Mouse (Mus musculus) yolk sac, embryonic 10.5 days (tissue): ENCODE measurements around the gene Emb.

ENCODE experiments used
- DNase-seq: peaks from one replicate; pipeline ENCODE4 v3.0.0-alpha.2; 2017; ENCODE audit warnings: low spot score

The Emb gene

DNA sequence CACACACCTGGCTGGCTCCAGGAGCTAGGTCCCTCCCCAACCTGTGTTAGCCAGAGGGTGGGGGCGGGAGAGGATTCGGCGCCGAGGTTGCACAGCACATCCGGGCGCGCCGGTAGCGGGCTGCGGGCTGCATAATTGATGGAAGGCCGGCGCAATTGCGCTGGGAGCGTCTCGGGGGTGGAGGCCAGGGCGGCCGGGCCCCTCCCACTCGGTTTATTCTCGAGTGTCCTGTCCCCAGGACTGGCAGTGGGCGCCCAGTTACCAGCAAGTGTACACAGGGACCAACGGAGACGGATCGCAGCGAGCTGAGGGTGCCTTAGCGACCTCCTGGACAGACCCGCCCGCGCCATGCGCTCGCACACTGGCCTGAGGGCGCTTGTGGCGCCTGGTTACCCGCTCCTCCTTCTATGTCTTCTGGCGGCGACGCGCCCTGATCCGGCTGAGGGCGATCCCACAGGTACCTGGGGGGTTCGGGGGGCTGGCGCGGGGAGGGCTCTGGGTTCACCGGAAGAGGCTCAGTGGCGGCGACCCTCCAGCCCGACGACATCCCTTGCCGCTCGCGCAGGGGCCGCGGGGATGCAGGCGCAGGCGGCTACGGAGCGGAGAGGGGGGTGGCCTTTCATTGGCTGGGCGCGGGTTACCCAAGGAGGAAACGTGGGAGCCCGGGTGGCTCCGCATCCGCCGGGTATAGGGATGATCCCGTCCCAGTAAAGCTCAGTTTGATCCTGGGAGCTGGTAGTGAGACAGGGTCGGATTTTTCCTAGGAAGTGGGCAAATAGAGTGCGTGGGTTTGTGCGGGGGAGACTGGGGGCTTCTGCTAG, 12.4 kb downstream of the Emb start, which contains the start of gene Gm17509:
Gene Gm17509 (minus strand): TSS at position 575 of the 821 bp plus-strand sequence.
- DNase-seq, result peak; percentile 69

DNA sequence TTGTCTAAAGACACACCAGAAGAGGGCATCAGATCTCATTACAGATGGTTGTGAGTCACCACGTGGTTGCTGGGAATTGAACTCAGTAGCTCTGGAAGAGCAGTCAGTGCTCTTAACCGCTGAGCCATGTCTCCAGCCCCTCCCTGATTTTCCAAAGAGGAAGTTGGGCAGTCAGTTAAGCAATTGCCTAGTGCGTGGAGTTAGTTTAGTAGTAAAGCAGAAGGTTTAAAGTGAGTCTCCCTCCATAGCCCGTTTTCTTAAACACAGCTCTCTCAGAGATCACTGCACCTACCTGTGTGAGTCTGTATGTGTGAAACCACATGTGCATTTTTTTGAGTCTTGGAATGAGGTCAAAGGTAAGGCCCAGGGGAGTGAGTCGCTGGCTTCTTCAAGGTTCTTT, 14.8 kb downstream of the Emb start:
- DNase-seq, result no peak

DNA sequence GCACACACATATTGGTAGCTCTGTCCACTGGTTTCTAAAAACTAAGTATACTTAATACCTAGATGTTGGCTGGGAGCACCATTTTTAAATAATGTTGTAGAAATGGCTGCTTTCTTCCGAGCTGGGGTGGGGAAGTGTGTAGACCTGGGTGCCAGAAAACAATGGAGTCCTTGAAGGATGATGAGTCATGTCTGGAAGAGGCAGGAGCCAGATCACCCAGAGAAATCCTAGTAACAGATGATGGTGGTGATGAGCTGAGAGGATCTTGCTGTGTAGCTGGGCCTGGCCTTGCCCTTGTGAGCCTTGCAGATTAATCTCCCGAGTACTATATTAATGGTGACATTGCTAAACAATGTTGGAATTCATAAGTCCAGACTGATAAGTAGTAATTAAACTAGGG, 16.6 kb downstream of the Emb start:
- DNase-seq, result no peak

DNA sequence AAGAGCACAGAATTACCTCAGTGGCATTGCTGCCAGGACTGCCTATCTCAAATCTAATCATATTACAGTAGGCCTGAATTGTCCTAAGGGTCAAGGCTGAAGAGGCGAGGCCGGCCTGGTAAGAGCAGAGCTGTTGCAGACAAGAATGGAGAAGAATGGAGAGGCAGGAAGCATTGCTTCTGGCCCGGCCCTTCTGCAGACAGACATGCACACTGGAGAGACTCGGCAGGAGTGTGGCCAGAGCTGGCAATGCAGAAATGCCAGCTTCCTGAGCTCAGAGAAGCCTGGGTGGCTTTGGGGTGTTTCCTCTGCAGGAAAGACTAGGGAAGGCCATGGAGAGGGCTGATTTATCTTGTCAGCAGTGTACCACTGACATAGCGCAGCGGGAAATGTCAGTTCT, 17.2 kb downstream of the Emb start:
- DNase-seq, result no peak

DNA sequence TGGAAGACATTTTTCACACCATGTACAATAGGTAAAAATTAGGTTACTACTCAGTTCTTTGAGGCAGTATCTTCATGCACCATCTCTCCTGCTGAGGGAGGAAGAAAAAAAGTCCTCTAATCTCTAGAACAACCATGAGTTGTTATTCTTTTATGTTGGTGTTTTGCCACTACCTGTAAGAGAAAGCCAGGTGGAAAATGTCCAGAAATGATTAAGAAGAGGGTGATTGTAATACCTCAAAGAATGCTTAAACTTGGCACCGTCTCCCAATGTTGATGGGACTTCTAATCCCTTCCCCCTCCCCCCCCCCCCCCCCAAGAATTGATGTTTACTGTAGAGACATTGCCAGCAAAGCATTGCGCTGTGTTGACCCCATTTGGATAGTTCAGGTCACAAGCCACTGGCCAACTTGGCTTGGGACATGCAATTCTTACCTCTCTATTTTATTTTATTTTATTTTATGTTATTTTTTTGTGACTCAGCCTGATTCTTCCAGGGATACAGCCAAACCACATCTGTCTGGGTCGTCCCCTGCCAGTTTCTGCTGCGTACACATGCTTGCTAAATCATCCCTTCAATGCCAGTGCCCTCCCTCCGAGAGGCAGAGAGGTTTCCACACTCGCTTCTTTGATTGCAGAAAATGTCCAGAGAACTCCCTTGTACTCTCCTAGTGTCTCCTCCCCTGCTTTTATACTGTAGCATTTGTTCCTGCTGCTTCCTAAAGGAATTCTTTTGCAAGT, 22.2 kb downstream of the Emb start:
- no peak for DNase-seq

DNA sequence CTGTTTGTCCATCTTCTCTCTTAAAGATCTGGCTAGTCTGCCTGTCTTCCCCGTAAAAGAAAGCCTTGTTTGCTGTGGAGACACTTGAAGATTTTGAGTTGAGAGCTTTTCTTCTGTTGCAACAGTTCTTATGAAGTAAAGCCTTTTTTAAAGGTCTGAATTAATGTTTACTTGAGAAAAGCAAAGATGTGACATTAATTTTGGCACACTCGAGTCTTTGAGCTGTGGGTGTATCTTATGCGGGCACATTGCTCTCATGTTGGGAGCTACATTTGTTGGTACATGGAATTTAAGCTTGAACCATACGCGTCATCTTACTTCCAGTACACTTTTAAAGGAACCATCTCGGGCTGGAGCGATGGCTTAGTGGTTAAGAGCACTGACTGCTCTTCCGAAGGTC, 25.5 kb downstream of the Emb start:
- no peak for DNase-seq

DNA sequence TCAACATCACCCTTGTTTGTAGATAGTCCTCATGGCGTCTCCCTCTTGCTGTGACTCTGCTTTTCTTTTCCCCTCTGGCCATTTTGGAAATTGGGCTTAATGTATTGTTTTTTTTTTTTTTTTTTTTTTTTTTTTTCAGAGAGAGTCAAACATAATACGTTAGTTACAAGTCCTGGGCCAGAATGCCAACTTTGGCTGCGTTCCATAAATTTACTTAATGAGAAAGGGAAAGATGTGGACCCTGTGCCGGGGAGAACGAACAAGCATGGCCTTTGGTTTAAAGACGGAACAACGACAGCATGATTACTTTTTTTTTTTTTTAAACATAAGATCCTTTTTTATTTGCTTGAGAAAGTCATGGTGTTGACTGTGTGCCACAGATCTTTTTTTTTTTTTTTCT, 26.1 kb downstream of the Emb start:
- DNase-seq, result no peak

DNA sequence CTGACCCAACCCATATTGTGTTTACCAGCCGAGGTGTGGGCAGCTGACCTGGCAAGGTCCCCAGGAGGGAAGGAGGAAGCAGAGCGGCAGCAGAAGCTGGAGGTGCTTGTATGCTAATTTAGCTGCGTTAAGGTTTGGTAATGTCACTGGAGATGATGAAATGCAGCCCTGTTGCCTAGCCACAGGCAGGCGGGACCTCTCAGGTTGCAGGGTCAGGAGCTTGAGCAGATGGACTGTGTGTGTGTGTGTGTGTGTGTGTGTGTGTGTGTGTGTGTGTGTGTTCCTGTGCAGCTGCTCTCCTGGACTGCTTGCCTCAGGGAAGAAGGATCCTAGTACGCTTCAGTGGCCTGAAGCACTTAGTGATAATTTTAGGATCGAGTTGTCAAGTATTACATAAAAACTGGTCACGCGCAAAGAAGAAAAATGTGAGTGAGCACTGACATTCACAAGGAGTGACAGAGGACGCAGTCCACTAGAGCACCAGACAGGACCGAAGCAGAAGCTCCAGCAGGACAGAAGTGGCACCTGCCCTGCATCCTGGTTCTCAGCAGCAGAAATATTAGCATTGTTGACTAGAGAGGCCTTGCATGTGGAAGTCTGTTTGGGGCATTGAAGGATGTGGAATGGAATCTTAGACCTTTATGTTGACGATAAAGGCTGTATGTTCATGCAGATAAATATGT, 27.3 kb downstream of the Emb start:
- DNase-seq, result peak; percentile 68

DNA sequence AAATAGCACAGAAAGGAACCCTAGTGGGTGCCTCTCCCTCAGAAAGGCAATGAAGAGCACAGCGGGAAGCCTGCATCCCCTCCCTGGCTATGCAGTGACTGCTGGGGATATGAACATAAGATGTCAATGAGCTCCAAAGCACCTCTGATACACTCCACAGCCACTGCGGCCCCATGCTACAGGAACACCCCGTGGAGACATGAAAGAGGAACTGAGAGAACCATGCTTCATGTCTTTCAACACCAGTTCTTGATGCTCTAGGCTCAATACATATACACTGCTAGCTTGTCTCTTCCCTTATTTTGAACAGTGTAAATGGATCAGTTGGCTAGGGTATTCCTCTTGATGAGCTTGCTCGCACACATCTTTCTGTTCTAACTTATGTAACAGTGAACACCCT, 28.8 kb downstream of the Emb start:
- no peak for DNase-seq

DNA sequence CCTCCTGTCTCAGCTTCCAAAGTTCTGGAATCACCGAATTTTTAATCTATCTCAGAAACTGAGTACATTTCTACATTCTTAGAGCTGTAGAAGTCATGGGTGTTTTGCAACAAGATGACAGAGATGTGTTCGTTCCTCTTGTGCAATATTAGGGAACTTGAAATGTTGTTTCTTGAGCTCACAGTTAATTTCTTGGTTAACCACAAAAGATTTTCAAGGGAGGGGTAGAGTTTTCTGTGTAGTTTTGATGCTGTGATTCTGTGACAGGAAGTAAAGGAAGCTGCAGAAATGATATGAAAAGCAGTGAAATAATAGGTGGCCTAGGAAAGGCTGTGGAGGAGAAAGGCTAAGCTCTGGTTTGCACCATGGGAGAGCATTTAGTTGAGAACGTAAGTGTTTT, 33.7 kb downstream of the Emb start:
- no peak for DNase-seq

DNA sequence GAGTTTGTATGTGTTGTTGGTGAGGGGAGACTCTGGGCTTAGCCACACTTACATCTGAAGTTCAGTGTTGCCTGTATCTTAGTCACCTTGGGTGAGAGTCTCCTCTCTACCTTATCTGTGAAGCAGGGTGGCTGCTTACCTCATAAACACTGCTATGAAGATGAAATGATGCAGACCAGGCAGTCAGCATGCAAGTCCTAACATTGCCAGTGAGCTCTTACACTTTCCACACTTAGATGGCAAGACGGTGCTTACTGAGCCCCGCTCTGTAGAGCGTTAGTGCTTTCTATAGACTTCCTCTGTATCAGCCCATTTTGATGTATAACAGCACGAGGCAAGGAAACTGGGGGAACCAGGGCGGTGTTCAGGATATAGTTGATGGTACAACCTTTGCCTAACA, 34.3 kb downstream of the Emb start:
- no peak for DNase-seq

DNA sequence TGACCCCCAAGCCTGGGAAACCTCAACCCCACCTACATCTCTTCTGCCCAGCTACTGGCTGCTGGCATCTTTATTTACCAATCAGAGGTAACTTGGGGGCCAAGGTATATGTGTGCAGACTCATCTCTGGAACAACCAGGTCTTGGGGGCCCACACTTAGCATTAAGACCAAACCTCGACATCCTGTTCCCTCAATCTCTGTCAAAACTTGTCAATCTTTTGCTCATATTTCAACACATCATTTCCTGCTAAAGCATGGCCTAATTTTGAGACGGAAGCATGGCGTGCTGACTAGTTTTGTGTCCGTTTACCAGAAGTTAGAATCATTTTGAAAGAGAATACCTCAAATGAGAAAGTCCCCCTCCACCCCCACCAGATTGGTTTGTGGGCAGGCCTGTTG, 52.4 kb downstream of the Emb start:
- no peak for DNase-seq

DNA sequence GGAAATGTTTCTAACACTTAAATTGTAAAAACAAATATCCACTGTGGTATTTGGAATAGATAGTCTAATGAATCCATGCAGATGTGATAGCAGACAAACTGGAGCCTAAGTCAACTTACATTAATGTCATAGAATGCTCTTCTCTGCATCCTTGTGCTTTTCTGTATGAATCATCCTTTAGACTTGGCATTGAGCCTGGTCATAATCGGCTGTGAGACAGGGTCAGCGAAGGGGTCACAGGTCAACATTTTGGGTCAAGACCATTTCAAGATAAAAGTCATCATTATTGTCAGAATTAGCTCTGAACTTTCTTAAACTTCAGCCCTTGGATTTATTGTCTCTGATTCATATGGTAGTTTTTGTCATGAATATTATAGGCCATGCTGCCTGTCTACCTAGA, 57.8 kb downstream of the Emb start:
- DNase-seq, result no peak

DNA sequence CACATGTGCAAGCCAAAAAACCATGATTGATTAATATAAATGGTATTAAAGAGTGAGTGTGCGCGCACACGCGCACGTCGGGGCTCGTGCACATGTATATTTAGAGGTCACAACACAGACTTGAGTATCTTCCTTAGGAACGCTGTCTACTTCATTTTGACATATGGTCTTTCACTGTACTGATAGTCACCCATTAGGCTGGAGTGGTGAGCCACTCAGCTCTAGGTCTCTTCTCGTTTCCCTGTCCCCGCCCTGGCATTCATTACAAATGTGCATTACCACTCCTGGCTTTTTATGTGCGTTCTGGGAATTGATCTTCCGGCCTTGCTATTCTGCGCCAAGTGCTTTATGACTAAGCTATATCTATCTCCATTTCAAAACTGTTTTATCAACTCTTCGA, 59.6 kb downstream of the Emb start:
- no peak for DNase-seq

DNA sequence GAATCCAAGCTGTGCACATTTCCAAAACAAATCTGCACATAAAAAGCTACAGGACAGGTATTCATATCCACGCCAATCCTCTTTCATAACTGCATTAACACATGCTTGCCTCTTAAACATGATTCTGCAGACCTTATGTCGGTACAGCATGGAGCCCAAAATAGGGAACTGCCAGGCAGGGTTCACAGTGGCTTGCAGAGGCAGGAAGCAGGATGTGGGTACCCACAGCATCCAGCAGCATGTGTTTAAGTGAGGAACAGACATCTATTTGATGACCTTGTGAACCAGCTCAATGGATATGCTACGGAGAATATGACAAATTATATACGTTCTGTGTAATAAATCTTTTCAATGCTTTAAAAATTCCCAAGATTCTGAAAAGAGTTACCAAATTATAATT, 75.7 kb downstream of the Emb start:
- DNase-seq, result no peak

DNA sequence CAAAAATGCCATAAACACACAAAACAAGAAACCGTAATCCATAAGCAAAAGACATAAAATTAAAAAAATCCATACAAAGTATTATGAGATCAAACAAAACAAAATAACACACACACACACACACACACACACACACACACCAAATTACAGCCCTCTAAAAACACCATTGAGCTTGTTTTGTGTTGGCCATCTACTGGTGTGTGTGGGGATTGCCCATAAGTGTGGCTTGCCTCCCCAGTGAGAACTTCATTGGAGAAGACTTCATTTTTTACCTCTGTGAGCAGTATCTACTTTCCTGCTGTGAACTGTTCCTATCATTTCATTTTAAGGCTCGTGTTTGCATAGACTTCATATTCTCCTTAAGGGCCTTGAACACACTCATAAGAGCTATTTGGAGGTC, 78.6 kb downstream of the Emb start:
- no peak for DNase-seq

DNA sequence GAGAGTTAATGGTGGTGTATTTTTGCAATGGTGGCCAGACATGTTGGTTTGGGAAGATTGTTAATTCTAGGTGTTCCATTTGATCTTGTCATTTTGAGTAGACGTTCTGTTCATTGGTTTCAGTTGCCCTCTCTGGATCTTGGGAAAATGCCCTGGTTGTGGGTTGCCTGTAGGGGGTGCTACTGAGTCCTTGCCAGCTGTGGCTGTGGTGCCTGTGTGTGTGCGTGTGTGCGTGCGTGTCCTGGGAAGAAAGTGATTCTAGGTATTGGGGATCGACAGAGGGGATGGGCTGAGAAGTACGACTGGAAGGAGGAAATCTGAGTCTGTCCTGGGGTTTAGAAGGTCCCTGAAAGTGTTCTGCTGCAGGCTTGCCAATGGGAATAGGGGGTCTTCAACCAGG, 79.1 kb downstream of the Emb start:
- DNase-seq, result no peak

DNA sequence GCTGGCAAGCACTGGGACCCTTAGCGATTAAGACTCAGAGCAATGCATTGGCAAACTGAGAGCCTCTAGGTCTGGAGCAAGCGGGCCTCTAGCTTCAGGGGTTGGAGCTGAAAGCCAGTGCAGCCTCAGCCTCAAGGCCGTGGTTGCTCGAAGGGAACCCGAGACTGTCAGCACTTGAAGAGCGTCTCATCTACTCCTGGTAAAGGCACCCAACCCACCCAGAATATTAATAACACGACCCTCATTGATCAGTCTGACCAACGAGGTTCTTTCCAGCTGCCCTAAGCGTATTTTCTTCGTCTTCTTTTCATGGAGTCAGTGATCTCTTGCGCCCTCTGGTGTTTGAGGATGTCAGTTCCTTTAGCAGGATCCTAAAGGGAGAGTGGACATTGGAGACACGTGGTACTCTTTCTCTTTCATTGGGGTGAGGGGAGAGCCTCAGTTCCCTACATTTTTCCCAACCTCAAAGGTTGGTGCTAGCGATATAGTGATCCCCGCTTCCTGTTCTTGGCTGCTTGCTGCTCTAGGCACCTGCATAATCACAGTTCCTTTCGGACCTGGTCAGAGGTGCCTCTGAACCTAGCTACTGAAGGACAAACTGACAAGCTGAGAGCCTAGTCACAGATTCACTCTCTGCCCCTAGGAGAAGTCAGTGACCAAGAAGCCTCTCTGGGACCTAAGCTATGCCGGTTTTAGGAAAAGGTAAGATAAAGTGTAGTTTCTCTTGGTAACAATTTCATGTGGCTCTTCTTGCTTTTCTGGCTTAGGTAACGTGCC, 81.3 kb downstream of the Emb start:
- DNase-seq, result peak; percentile 53

DNA sequence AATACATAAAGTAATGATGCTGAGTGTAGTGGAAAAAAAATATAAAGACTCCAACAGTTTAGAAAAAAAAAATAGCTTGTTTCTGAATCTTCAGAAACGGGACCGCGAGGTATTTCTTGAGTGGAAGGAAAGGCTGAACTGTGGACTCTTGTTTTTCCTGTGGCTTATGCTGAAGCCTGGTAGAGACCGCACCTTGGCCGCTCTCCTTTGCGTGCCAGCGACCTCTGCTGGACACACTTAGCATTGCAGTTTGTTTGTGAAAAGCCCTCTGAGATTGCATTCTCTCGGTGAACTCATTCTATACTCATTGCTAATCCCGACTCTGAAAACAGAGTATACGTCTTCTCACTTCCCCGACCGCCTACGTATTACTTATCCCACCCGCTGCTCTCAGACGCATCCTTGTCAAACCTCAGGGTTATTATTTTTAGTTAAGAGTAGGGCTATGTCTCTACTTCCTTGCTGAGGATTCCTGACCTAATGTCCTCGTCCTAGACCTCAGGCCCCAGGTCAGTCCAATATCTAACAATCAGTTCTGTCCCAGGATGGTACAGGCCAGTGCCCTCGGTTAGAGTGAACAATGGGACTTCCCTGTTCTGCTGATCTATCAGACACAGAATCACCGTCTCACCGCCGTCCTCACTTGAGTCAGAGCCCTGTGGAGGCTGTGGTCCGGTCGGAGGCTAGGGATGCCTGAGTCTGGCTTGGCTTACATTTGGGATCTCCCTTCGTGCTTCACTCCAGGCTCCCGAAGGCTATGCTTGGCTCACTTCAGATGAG, 103.3 kb downstream of the Emb start:
- peak; percentile 32 for DNase-seq
